Mouse (Mus musculus) ES-CJ7 (cell line): ENCODE results near the gene Tgfb1i1.

ENCODE experiments used
- DNase-seq: peaks from one replicate; pipeline ENCODE4 v3.0.0; 2011; ENCODE audit warnings: low read depth, low spot score

The Tgfb1i1 gene

GRCm38 (mm10) chr7:128246496-128247391, at the start of gene Tgfb1i1:
TSS of gene Tgfb1i1 (plus strand) at chr7:128246812.
- DNase-seq, result no peak

DNA sequence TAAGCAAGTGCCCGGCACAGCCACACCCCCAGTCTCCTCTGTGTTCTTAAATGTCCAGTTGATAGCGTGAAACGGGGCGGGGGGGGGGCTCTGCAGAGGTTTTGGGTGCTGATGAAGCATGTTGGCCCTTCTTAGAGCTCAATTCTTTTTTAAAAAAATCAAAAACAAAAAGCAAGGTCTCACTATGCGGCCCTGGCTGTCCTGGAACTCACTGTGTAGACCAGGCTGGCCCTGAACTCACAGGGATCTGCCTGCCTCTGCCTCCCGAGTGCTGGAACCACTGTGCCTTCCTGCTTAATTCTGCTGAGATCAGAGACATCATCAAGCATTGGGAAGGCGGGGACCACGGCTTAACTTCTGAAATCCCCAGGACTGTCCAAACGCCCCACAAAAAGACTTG, 45.0 kb upstream of the Tgfb1i1 start:
- DNase-seq, result no peak

DNA sequence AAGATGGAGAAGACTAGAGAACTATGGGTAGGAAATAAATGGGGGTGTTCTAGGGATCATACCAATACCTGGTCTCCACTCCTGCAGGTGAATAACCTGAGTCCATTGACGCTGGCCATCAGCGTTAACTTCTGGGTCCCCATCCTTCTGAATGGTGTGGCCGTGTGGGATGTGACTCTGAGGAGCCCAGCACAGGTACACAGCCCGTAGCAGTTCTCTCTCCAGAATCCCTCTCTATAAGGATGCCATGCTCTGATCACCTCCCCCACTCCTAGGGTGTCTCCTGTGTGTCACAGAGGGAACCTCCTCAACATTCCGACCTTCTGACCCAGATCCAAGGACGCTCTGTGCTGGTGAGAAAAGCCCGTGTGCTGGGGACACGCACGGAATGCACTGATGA, 43.5 kb upstream of the Tgfb1i1 start:
- no peak for DNase-seq

DNA sequence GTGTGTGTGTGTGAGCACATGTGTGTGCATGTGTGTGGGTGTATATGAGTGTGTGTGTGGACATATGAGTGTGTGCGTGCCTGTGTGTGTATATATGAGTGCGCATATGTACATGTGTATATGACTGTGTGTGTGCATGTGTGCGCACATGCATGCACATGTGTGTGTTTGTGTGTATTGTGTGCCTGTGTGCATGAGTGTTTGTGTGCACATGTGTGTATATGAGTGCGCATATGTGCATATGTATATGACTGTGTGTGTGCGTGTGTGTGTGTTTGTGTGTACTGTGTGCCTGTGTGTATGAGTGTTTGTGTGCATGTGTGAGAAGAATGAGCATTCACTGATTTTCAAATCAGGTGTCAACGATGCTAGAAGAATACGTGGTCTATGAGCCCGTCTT, 42.4 kb upstream of the Tgfb1i1 start:
- DNase-seq, result no peak

DNA sequence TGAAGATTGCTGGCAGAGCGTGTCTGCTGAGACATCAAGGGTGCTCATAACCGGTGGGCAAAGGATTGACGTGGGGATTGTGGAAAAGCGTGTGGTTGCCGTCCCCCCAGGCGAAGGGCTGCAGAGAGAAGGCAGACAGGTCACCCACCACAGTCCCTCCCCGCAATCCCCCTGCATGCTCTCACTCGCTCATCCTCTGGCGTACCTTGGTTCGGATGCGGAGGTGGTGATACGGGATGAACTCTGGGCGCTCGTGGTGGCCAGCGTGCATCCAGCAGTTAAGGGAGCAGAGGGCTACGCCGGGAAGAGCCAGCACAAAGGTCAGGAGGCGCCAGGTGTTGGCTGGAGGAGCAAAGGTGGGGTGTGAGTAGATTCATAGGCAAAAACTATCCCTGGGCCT, 40.9 kb upstream of the Tgfb1i1 start:
- DNase-seq, result no peak

GRCm38 (mm10) chr7:128206152-128206551, 40.5 kb upstream of the Tgfb1i1 start, which contains the start of gene Cox6a2:
TSS of gene Cox6a2 (minus strand) at chr7:128206387.
- no peak for DNase-seq

- DNase-seq, result peak; percentile 69
Measured at GRCm38 (mm10) chr7:128208187-128208586, 38.4 kb upstream of the Tgfb1i1 start.

- DNase-seq, result no peak
Measured at GRCm38 (mm10) chr7:128209826-128210225, 36.8 kb upstream of the Tgfb1i1 start.

- no peak for DNase-seq
Measured at GRCm38 (mm10) chr7:128219952-128220351, 26.7 kb upstream of the Tgfb1i1 start.

DNA sequence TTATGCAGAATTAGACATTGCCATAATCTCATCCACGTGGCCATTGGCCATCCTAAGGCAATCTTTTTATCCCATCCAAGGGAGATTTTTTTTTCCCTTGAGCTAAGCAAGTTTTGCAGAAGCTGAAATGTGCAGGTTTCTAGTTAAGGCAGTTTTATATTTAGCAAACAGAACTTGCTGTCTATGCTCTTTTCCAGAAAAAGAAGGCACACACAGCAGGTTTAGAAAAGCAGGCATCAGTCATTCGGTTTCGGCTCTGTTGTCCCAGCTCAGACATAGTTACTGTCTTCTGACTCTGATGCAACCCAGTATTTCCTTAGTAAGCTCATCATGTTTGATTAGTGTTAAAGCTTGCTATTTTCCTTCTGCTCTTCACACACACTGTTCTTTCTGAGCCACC, 25.7 kb upstream of the Tgfb1i1 start:
- no peak for DNase-seq

- peak; percentile 82 for DNase-seq
Measured at GRCm38 (mm10) chr7:128231741-128232140, 14.9 kb upstream of the Tgfb1i1 start.

GRCm38 (mm10) chr7:128234796-128235195, 11.8 kb upstream of the Tgfb1i1 start:
- no peak for DNase-seq

DNA sequence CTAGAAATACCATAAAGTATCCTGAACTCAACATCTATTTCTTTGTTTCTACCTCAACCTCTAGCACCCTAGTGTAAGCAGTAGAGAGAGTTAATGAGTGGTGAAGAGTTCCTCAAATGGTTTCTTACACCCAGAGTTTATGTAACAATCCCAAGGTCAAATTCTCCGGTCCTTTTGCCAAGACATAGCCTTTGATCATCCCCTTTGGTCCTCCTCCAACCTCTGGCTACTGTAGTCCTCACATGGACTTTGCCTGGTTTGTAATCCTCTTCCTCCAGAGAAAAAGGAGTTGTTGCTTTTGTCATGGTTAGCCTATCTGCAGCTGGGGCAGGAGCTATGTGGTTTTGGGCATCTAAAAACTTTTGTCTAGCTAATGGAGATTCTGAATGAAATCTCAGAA, 11.1 kb upstream of the Tgfb1i1 start:
- no peak for DNase-seq

DNA sequence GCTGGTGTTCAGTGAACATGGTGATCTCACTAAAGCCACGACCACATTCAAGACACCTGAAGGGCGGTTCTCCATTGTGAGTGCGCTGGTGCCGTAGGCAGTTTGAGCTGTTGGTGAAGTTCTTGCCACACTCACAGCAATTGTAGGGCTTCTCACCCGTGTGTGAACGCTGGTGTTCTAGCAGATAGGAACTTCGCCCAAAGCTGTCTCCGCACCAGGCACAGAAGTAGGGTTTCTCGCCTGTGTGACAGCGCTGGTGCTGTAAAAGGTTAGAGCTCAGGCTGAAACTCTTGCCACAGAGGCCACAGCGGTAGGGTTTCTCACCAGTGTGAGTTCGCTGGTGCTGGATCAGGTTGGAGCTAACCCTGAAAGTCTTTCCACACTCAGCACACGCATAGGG, 10.2 kb upstream of the Tgfb1i1 start:
- DNase-seq, result no peak

DNA sequence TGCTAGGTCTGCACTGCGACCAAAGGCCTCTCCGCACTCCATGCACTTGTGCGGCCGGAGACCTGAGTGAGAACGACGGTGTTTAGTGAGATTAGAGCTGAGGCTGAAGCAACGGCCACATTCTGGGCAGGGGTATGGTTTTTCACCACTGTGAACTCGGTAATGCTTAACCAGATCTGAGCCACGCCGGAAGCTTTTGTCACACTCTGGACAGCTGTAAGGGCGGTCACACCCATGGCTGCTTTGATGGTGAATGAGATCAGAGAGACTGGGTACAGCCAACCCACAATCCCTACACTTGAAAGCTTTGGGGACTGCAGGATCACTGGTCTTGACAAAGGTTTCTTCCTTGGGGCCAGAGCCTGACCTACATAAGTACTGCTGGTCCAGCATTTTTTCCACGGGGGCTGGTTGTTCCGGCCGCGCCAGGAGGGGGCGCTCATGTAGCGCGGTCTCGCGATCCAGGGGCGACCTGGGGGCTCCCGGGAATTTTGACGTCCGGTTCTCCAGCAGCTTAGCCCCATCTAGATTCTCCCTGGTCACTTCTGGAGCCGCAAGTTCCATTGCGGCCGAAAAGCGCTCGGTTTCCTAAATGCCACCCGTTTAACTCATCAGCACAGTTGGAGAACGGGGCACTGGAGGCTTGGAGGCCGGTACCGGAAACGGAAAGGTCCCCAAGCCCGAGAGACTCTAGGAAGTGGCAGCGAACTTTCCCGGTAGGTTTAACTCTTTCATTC, 9.6 kb upstream of the Tgfb1i1 start, which contains the start of gene Armc5:
Armc5 (plus strand) TSS at position 487 of the 737 bp plus-strand sequence.
- DNase-seq, result peak; percentile 74

DNA sequence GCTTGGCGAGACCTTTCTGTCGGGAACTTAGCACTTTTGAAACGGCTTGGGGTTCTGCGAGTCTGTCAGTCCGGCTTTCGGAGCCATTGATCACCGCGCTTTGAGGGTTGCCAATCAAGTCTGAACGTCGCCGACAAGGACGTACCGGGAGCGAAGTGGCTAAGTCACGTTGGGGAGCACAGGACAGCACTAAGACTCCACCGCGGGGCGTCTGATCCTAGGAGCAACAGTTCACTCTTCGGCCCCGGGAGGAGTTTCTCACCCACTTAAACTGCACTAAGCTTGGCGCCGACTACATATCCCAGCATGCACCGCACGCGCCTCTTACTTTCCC, 9.1 kb upstream of the Tgfb1i1 start:
- DNase-seq, result no peak

DNA sequence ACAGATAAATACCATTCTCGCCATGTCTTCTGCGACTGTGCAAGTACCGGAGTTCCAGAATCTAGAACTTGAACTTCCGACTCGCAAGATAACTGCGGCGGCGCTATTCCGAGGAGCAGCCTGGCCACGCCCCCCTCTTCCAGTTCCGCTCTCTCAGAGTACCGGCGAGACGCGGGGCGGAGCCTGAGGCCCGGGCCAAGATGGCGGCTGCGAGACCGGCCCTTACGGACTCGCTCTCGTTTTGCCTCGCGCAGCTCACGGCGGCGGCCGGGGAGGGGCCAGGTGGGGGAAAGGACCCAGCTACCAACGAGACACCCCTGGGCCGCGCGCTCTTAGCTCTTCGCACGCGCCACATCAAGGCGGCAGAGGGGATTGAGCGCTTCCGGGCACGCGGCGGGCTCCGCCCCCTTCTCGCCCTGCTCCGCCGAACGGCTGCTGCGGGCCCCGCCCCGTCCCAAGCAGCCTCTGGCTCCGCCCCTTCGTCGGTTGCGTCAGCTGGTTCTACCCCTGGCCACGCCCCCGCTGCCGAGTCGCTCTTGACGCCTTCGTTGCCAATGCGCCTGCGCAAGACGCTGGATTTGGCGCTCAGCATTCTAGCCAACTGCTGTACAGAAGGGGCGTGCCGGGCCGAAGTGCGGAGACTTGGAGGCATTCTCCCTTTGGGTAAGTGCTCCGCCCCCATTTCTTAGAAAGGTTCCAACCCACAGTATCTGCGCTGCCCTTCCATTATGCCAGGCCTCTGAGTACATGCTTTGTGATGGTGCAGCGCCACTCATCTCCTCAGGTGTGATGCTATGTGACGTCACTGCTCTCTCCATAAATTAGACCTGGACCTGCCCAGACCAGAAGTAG, 8.5 kb upstream of the Tgfb1i1 start, which contains the start of gene 9130023H24Rik:
9130023H24Rik (minus strand) TSS at position 105 of the 852 bp plus-strand sequence.
- DNase-seq, result peak; percentile 99

DNA sequence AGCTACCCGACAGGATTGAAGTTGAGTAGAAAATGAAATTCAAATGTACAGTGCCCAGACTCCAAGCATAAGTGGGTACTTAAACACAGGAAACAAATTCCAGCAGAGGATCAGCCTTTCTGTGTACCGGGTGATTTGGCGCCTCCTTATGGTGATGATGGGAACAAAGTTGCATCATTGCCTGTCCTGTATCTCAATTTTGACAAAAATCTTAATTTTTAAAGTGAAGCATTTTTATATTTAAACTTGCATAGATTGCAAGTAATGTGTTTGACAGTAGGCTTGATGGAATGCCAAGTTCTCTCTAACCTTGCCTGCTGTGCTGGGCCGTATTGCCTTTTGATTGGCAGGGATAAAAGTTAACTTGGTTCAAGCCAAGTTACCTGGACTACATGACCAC, 7.6 kb upstream of the Tgfb1i1 start:
- peak; percentile 67 for DNase-seq

- no peak for DNase-seq
Measured at GRCm38 (mm10) chr7:128240131-128240784, 6.4 kb upstream of the Tgfb1i1 start.

DNA sequence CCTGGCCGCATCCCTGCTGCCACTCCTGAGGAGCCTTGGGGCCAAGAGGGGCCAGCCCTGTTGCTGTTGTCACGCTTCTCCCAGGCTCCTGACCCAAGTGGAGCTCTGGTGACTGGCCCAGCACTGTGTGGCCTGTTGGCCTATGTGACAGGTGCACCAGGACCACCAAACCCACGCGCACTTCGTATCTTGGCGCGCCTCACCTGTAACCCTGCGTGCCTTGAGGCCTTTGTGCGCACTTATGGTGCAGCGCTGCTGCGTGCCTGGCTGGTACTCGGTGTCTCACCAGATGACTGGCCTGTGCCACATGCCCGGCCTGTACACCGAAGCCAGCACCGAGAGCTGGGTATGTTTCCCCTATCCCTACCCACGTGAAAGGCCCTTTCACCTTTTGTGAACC, 4.3 kb upstream of the Tgfb1i1 start:
- no peak for DNase-seq

DNA sequence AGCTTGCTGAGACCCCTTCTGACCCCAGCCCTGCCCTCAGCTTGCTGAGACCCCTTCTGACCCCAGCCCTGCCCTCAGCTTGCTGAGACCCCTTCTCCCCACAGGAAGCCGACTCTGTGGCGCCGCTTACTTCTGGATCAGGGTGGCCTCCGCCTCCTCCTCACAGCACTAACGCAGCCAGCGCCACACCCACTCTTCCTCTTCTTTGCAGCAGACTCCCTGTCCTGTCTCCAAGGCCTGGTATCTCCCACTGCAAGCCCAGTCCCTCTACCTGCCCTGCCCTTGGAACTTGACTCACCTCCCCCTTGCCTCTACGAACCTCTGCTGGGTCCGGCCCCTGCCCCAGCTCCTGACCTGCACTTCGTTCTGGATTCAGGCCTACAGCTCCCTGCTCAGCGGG, 2.7 kb upstream of the Tgfb1i1 start:
- no peak for DNase-seq
